Mouse (Mus musculus) thymus, postnatal 0 days (tissue): ENCODE measurements around the gene Magi3. TPM values are rescaled to one million over a fixed set of nuclear protein-coding genes. Genes with fewer than 3 reads are reported as not detected.

Source experiments
- DNase-seq: peaks from one replicate; pipeline ENCODE4 v3.0.0-alpha.2; 2015; ENCODE audit warnings: low spot score
- polyA plus RNA-seq: library from polyadenylated mRNA; unstranded; fragments of >200 nt; fragmentation: Nextera tagmentation; extraction: Ambion mirVana; gene quantifications from 2 replicates; pipeline ENCODE4 v1.2.1, GENCODE M21; 2015

Magi3 gene
- polyA plus RNA-seq, 1 experiment from 2014 or later, result 5.2 TPM

- DNase-seq, result peak; percentile 38
Observed at GRCm38 (mm10) chr3:104218926-104219325, 1.2 kb downstream of the Magi3 start.

- DNase-seq, result no peak
Observed at GRCm38 (mm10) chr3:104189823-104190222, 30.4 kb downstream of the Magi3 start.

- DNase-seq, result no peak
Observed at GRCm38 (mm10) chr3:104189234-104189633, 30.9 kb downstream of the Magi3 start.

GRCm38 (mm10) chr3:104184270-104184669 lies 35.9 kb downstream of the Magi3 start:
- no peak for DNase-seq

- no peak for DNase-seq
Observed at GRCm38 (mm10) chr3:104183656-104184055, 36.5 kb downstream of the Magi3 start.

GRCm38 (mm10) chr3:104182711-104183110 lies 37.5 kb downstream of the Magi3 start:
- DNase-seq, result no peak

- no peak for DNase-seq
Observed at GRCm38 (mm10) chr3:104161347-104161746, 58.8 kb downstream of the Magi3 start.

GRCm38 (mm10) chr3:104160603-104161002 lies 59.6 kb downstream of the Magi3 start:
- no peak for DNase-seq

GRCm38 (mm10) chr3:104150146-104150545 lies 70.0 kb downstream of the Magi3 start:
- DNase-seq, result no peak

GRCm38 (mm10) chr3:104142376-104142775 lies 77.8 kb downstream of the Magi3 start:
- no peak for DNase-seq

GRCm38 (mm10) chr3:104138953-104139450 lies 81.2 kb downstream of the Magi3 start:
- no peak for DNase-seq

- DNase-seq, result no peak
Observed at GRCm38 (mm10) chr3:104125628-104126027, 94.5 kb downstream of the Magi3 start.

GRCm38 (mm10) chr3:104123846-104124245 lies 96.3 kb downstream of the Magi3 start:
- DNase-seq, result no peak

GRCm38 (mm10) chr3:104109478-104109877 lies 110.7 kb downstream of the Magi3 start:
- DNase-seq, result no peak

- DNase-seq, result peak; percentile 49
Observed at GRCm38 (mm10) chr3:104104942-104105341, 115.2 kb downstream of the Magi3 start.

- no peak for DNase-seq
Observed at GRCm38 (mm10) chr3:104101721-104102120, 118.5 kb downstream of the Magi3 start.

- no peak for DNase-seq
Observed at GRCm38 (mm10) chr3:104101249-104101648, 118.9 kb downstream of the Magi3 start.

GRCm38 (mm10) chr3:104095936-104096335 lies 124.2 kb downstream of the Magi3 start:
- DNase-seq, result no peak

- DNase-seq, result no peak
Observed at GRCm38 (mm10) chr3:104094646-104095045, 125.5 kb downstream of the Magi3 start.

GRCm38 (mm10) chr3:104092759-104093158 lies 127.4 kb downstream of the Magi3 start:
- DNase-seq, result no peak

- no peak for DNase-seq
Observed at GRCm38 (mm10) chr3:104082031-104082430, 138.1 kb downstream of the Magi3 start.

- no peak for DNase-seq
Observed at GRCm38 (mm10) chr3:104078725-104079124, 141.4 kb downstream of the Magi3 start.

GRCm38 (mm10) chr3:104069395-104069794 lies 150.8 kb downstream of the Magi3 start:
- no peak for DNase-seq
